Mouse (Mus musculus) urinary bladder, adult 18-20 months (tissue): ENCODE measurements around the gene Gpr75.

Experiments used
- DNase-seq, 2 experiments: peaks; one replicate each; pipeline ENCODE4 v3.0.0; 2022; ENCODE audit warnings: low spot score in 2 of 2, mixed read lengths in 2 of 2

The Gpr75 gene

DNA sequence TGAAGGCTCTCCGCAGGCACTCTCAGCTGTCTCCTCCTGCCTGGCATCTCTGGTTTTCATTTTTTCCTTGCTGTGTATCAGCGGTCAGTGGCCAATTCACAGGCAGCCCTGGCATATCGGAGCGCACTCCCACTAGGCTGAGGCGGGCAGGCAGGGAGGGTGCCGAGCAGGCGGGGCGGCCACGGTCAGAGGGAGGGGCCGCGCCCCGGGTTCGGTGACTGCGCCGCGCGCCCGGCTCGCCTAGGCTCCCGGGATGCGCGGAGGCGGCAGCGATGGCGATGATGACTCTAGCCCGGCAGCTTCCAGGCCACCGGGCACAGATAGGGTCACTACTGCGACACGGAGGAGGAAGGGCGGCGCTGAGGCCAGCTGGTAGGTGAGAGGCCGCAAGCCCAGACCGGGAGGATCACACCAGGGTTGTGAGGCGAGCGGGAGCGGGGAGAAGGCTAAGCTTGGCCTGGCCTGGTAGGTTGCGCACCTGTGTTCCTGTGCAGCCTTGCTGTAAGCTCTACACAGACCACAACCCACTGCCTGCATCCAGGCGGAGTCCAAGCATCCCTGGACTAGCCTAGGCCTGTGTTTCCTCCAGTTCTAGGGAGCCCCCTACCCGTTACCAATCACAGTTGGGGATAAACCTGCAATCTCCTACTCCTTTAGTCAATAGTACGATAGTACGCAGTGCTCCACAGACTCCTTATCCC is at the start of gene Gpr75, which contains the start of gene Asb3:
Gpr75 (plus strand) TSS at position 188 of the 701 bp plus-strand sequence.
Asb3 (plus strand) TSS at position 246 of the 701 bp plus-strand sequence.
- DNase-seq: peak; percentile 35 to 46

DNA sequence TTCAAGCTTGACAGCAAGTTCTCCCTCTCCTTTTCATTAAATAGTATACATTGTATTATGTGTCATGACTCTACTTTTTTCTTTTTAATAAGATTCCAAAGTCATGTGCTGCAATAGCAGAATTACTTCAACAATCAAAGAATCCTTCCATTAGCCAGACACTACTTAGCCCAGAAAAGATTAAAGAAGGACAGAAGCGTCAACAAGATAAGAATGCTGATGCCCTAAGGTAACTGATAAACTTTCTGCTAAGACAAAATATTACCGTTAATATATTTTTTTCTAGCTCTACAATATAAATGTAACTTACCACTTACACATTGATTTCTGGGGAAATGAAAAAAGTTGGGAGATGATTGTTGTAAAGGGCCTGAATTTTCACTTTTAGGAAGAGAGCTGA is 46.4 kb upstream of the Gpr75 start:
- no peak for DNase-seq

GRCm38 (mm10) chr11:30844355-30844754 is 40.8 kb upstream of the Gpr75 start:
- DNase-seq: no peak

GRCm38 (mm10) chr11:30872425-30872824 is 12.7 kb upstream of the Gpr75 start:
- no peak for DNase-seq

GRCm38 (mm10) chr11:30888153-30888552 is 3.0 kb downstream of the Gpr75 start:
- no peak for DNase-seq

- no peak for DNase-seq
These were observed 11.0 kb downstream of the Gpr75 start for GRCm38 (mm10) chr11:30896201-30896600.

GRCm38 (mm10) chr11:30899312-30899711 is 14.2 kb downstream of the Gpr75 start:
- no peak for DNase-seq

- DNase-seq: no peak
These were observed 27.2 kb downstream of the Gpr75 start for GRCm38 (mm10) chr11:30912311-30912710.

- no peak for DNase-seq
These were observed 35.5 kb downstream of the Gpr75 start for GRCm38 (mm10) chr11:30920641-30921040.

GRCm38 (mm10) chr11:30923283-30923682 is 38.1 kb downstream of the Gpr75 start:
- no peak for DNase-seq

DNA sequence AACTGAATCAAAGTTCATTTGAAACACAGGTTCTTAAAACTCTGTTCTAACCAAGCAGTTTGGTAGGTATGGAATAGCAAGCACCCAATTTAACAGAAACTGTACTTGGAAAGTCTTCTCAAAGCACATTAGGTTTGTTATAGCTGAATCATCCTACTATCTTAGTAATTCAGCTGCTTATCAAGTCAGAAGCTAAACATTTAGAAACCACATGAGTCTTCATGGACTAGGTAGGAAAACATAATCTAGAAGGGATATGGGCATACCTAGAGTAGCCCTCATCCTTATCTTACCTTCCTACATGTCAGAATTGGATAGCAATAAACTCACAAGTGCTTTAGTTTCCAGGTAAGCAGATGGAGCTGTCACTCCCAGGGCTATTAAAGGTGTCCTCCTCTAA is 42.9 kb downstream of the Gpr75 start:
- DNase-seq: no peak

- DNase-seq: no peak
These were observed 43.3 kb downstream of the Gpr75 start for GRCm38 (mm10) chr11:30928498-30928897.
